Mouse (Mus musculus): ENCODE data around the gene Tepsin. TPM values are rescaled to one million over a fixed set of nuclear protein-coding genes. Genes with fewer than 3 reads are reported as not detected.

Tepsin gene
- polyA plus RNA-seq, 1 experiment from 2014 or later = 21.7 TPM

GRCm38 (mm10) chr11:120134847-120135530, 36.5 kb upstream of the Tepsin start:
- no peaks in the 10 kb centered on the region for H3K9me3 ChIP-seq (ENCODE audit: control insufficient read depth, low read length)
- no peak overlapping the region for H3K4me2 ChIP-seq (ENCODE audit: low read length)
- H3K4me1 ChIP-seq (replicated peaks; ENCODE audit: control insufficient read depth, insufficient read depth, low read length) = peaks cover 8% of the 10 kb centered on the region
- no peak overlapping the region for H3K9ac ChIP-seq (replicated peaks; ENCODE audit: low read depth, low read length)
- no peaks in the 10 kb centered on the region for H3K27me3 ChIP-seq (replicated peaks; ENCODE audit: control insufficient read depth, insufficient read depth, low read length)
- H3K4me3 ChIP-seq (replicated peaks; ENCODE audit: low read length) = no peak overlapping the region
- ATAC-seq = no peak
- 94% methylated on average over 9 of the region's 9 CpGs for WGBS
- no peaks in the 10 kb centered on the region for H3K36me3 ChIP-seq (ENCODE audit: control insufficient read depth, insufficient read depth)
- H3K27ac ChIP-seq (ENCODE audit: low read length) = no peak overlapping the region

GRCm38 (mm10) chr11:120134148-120134547, 35.6 kb upstream of the Tepsin start:
- H3K4me1 ChIP-seq (replicated peaks; ENCODE audit: control insufficient read depth, insufficient read depth, low read length) = peaks cover 8% of the 10 kb centered on the region
- no peaks in the 10 kb centered on the region for H3K36me3 ChIP-seq (ENCODE audit: control insufficient read depth, insufficient read depth)
- no peak overlapping the region for H3K27ac ChIP-seq (ENCODE audit: low read length)
- WGBS = 97% methylated on average over 5 of the region's 5 CpGs
- no peaks in the 10 kb centered on the region for H3K27me3 ChIP-seq (replicated peaks; ENCODE audit: control insufficient read depth, insufficient read depth, low read length)
- H3K4me2 ChIP-seq (ENCODE audit: low read length) = no peak overlapping the region
- no peak overlapping the region for H3K4me3 ChIP-seq (replicated peaks; ENCODE audit: low read length)
- no peak for ATAC-seq
- H3K9ac ChIP-seq (replicated peaks; ENCODE audit: low read depth, low read length) = no peak overlapping the region
- no peaks in the 10 kb centered on the region for H3K9me3 ChIP-seq (ENCODE audit: control insufficient read depth, low read length)

GRCm38 (mm10) chr11:120129281-120129680, 30.8 kb upstream of the Tepsin start:
- 76% methylated on average over 7 of the region's 7 CpGs for WGBS
- Histone ChIP-seq H3K4me1 (replicated peaks; ENCODE audit: control insufficient read depth, insufficient read depth, low read length) (no peaks in the 10 kb centered on the region), H3K9ac (replicated peaks; ENCODE audit: low read depth, low read length) (no peak overlapping the region), H3K9me3 (ENCODE audit: control insufficient read depth, low read length) (no peaks in the 10 kb centered on the region), H3K4me2 (ENCODE audit: low read length) (no peak overlapping the region), H3K27me3 (replicated peaks; ENCODE audit: control insufficient read depth, insufficient read depth, low read length) (no peaks in the 10 kb centered on the region), H3K36me3 (ENCODE audit: control insufficient read depth, insufficient read depth) (no peaks in the 10 kb centered on the region; the same call in 1 of the 2 replicates), H3K27ac (ENCODE audit: low read length) (no peak overlapping the region), H3K4me3 (replicated peaks; ENCODE audit: low read length) (no peak overlapping the region)
- no peak for ATAC-seq

GRCm38 (mm10) chr11:120126845-120127244, 28.3 kb upstream of the Tepsin start:
- Histone ChIP-seq H3K27me3 (replicated peaks; ENCODE audit: control insufficient read depth, insufficient read depth, low read length) (no peaks in the 10 kb centered on the region), H3K36me3 (ENCODE audit: control insufficient read depth, insufficient read depth) (no peaks in the 10 kb centered on the region; the same call in 1 of the 2 replicates), H3K4me1 (replicated peaks; ENCODE audit: control insufficient read depth, insufficient read depth, low read length) (no peaks in the 10 kb centered on the region; the same call in 1 of the 2 replicates), H3K9ac (replicated peaks; ENCODE audit: low read depth, low read length) (no peak overlapping the region), H3K9me3 (ENCODE audit: control insufficient read depth, low read length) (no peaks in the 10 kb centered on the region), H3K27ac (ENCODE audit: low read length) (no peak overlapping the region), H3K4me3 (replicated peaks; ENCODE audit: low read length) (no peak overlapping the region), H3K4me2 (ENCODE audit: low read length) (no peak overlapping the region)
- ATAC-seq = no peak
- 90% methylated on average over 2 of the region's 2 CpGs for WGBS

GRCm38 (mm10) chr11:120122126-120122525, 23.6 kb upstream of the Tepsin start:
- no peak overlapping the region for H3K4me2 ChIP-seq (ENCODE audit: low read length)
- no peaks in the 10 kb centered on the region for H3K9me3 ChIP-seq (ENCODE audit: control insufficient read depth, low read length)
- no peak overlapping the region for H3K4me3 ChIP-seq (replicated peaks; ENCODE audit: low read length)
- WGBS = 78% methylated on average over 12 of the region's 12 CpGs
- H3K27me3 ChIP-seq (replicated peaks; ENCODE audit: control insufficient read depth, insufficient read depth, low read length) = no peaks in the 10 kb centered on the region
- no peaks in the 10 kb centered on the region; the same call in 1 of the 2 replicates for H3K36me3 ChIP-seq (ENCODE audit: control insufficient read depth, insufficient read depth)
- ATAC-seq = no peak
- no peak overlapping the region for H3K9ac ChIP-seq (replicated peaks; ENCODE audit: low read depth, low read length)
- H3K27ac ChIP-seq (ENCODE audit: low read length) = no peak overlapping the region
- peaks cover 6% of the 10 kb centered on the region for H3K4me1 ChIP-seq (replicated peaks; ENCODE audit: control insufficient read depth, insufficient read depth, low read length)

- no peak for ATAC-seq
- no peak overlapping the region for H3K4me2 ChIP-seq (ENCODE audit: low read length)
- peaks cover 6% of the 10 kb centered on the region for H3K4me1 ChIP-seq (replicated peaks; ENCODE audit: control insufficient read depth, insufficient read depth, low read length)
- H3K36me3 ChIP-seq (ENCODE audit: control insufficient read depth, insufficient read depth) = no peaks in the 10 kb centered on the region
- H3K9me3 ChIP-seq (ENCODE audit: control insufficient read depth, low read length) = no peaks in the 10 kb centered on the region
- no peaks in the 10 kb centered on the region for H3K27me3 ChIP-seq (replicated peaks; ENCODE audit: control insufficient read depth, insufficient read depth, low read length)
- H3K27ac ChIP-seq (ENCODE audit: low read length) = no peak overlapping the region
- whole genome bisulfite sequencing = 80% methylated on average over 17 of the region's 17 CpGs
- no peak overlapping the region for H3K4me3 ChIP-seq (replicated peaks; ENCODE audit: low read length)
- H3K9ac ChIP-seq (replicated peaks; ENCODE audit: low read depth, low read length) = no peak overlapping the region
These were observed 22.3 kb upstream of the Tepsin start for GRCm38 (mm10) chr11:120120642-120121420.

- 69% methylated on average over 10 of the region's 10 CpGs for WGBS
- no peak for ATAC-seq
- H3K9me3 ChIP-seq (ENCODE audit: control insufficient read depth, low read length) = no peaks in the 10 kb centered on the region
- H3K36me3 ChIP-seq (ENCODE audit: control insufficient read depth, insufficient read depth) = no peaks in the 10 kb centered on the region
- H3K4me1 ChIP-seq (replicated peaks; ENCODE audit: control insufficient read depth, insufficient read depth, low read length) = peaks cover 6% of the 10 kb centered on the region
- no peak overlapping the region for H3K4me3 ChIP-seq (replicated peaks; ENCODE audit: low read length)
- H3K27me3 ChIP-seq (replicated peaks; ENCODE audit: control insufficient read depth, insufficient read depth, low read length) = no peaks in the 10 kb centered on the region
- no peak overlapping the region for H3K27ac ChIP-seq (ENCODE audit: low read length)
- H3K9ac ChIP-seq (replicated peaks; ENCODE audit: low read depth, low read length) = no peak overlapping the region
- H3K4me2 ChIP-seq (ENCODE audit: low read length) = no peak overlapping the region
These were observed 21.5 kb upstream of the Tepsin start for GRCm38 (mm10) chr11:120119936-120120541.

GRCm38 (mm10) chr11:120119108-120119507, 20.6 kb upstream of the Tepsin start:
- no peaks in the 10 kb centered on the region for H3K36me3 ChIP-seq (ENCODE audit: control insufficient read depth, insufficient read depth)
- 91% methylated on average over 7 of the region's 7 CpGs for WGBS
- no peak for ATAC-seq
- no peak overlapping the region for H3K27ac ChIP-seq (ENCODE audit: low read length)
- no peak overlapping the region for H3K4me2 ChIP-seq (ENCODE audit: low read length)
- H3K4me3 ChIP-seq (replicated peaks; ENCODE audit: low read length) = no peak overlapping the region
- H3K4me1 ChIP-seq (replicated peaks; ENCODE audit: control insufficient read depth, insufficient read depth, low read length) = peaks cover 6% of the 10 kb centered on the region
- H3K27me3 ChIP-seq (replicated peaks; ENCODE audit: control insufficient read depth, insufficient read depth, low read length) = no peaks in the 10 kb centered on the region
- no peaks in the 10 kb centered on the region for H3K9me3 ChIP-seq (ENCODE audit: control insufficient read depth, low read length)
- no peak overlapping the region for H3K9ac ChIP-seq (replicated peaks; ENCODE audit: low read depth, low read length)

GRCm38 (mm10) chr11:120117626-120118025, 19.1 kb upstream of the Tepsin start:
- H3K4me1 ChIP-seq (replicated peaks; ENCODE audit: control insufficient read depth, insufficient read depth, low read length) = peaks cover 6% of the 10 kb centered on the region
- ATAC-seq = no peak
- no peak overlapping the region for H3K4me3 ChIP-seq (replicated peaks; ENCODE audit: low read length)
- no peaks in the 10 kb centered on the region for H3K9me3 ChIP-seq (ENCODE audit: control insufficient read depth, low read length)
- no peak overlapping the region for H3K27ac ChIP-seq (ENCODE audit: low read length)
- H3K4me2 ChIP-seq (ENCODE audit: low read length) = no peak overlapping the region
- 83% methylated on average over 2 of the region's 2 CpGs for WGBS
- H3K27me3 ChIP-seq (replicated peaks; ENCODE audit: control insufficient read depth, insufficient read depth, low read length) = no peaks in the 10 kb centered on the region
- no peaks in the 10 kb centered on the region for H3K36me3 ChIP-seq (ENCODE audit: control insufficient read depth, insufficient read depth)
- H3K9ac ChIP-seq (replicated peaks; ENCODE audit: low read depth, low read length) = no peak overlapping the region

Data from forebrain, embryonic 16.5 days (tissue).